Mouse (Mus musculus) left cerebral cortex, postnatal 10 days (tissue): ENCODE results near the gene Btbd35f14. TPM values are rescaled to one million over a fixed set of nuclear protein-coding genes. Genes with fewer than 3 reads are reported as not detected.
"Not testable (repeated sequence)": the region's sequence is repeated elsewhere in the genome, so short reads cannot be mapped to it uniquely, and the experiment has no call there.

Experiments used
- DNase-seq, 2 experiments: peaks; one replicate each; pipeline ENCODE4 v3.0.0; 2021 to 2022; ENCODE audit warnings: low spot score in 2 of 2, mixed read lengths in 1 of 2; ENCODE audit errors: extremely low spot score in 1 of 2
- intact Hi-C: fragments of 180-260 bp; cut with DNase I; formaldehyde crosslinking; loops from one replicate; pipeline ENCODE4 v1.15.1; 2025
- total RNA-seq, 2 experiments: library from RNA; stranded (reverse); gene quantifications; 2 replicates each; pipeline ENCODE4 v1.2.3; 2021

Gene Btbd35f14
- not detected for total RNA-seq

DNA sequence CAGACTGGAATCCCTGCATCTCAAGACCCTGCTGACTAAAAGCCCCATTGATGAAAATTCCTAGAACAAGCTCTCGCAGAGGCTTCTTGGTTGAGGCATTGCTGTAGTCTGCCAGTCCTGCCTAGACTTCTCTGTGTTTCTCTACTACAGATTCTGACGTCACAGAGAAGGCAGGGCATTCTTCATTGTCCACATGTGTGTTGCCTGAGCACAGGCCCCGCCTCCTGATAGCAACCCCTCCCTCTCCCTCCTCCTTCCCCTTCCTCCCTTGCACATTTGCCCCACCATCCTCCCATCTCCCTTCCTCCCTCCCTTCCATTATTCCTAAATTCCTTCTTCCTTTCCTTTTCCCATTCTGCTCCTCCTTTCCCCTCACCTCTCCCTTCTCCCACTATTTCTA lies at the start of gene Btbd35f14:
Gene Btbd35f14, minus strand, starts transcription at position 101 of the 400 bp plus-strand sequence.
- DNase-seq, intact Hi-C loops: not testable (repeated sequence)

DNA sequence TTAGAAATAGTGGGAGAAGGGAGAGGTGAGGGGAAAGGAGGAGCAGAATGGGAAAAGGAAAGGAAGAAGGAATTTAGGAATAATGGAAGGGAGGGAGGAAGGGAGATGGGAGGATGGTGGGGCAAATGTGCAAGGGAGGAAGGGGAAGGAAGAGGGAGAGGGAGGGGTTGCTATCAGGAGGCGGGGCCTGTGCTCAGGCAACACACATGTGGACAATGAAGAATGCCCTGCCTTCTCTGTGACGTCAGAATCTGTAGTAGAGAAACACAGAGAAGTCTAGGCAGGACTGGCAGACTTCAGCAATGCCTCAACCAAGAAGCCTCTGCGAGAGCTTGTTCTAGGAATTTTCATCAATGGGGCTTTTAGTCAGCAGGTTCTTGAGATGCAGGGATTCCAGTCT lies 45.3 kb downstream of the Btbd35f14 start, which contains the start of gene Btbd35f13:
Gene Btbd35f13, plus strand, starts transcription at position 301 of the 400 bp plus-strand sequence.
- intact Hi-C loops, DNase-seq: not testable (repeated sequence)

Other genes with a start within 250 kb of the Btbd35f14 start
- not detected for gene Btbd35f15, start 125.0 kb downstream of the Btbd35f14 start, total RNA-seq
- not detected for gene Btbd35f13, start 45.2 kb downstream of the Btbd35f14 start, total RNA-seq